Mouse (Mus musculus): ENCODE results near the gene Ets1. TPM values are rescaled to one million over a fixed set of nuclear protein-coding genes. Genes with fewer than 3 reads are reported as not detected.

The Ets1 gene
- polyA plus RNA-seq, 1 experiment, result 6.8 TPM

- Histone ChIP-seq H3K4me1 (ENCODE audit: control insufficient read depth, insufficient read depth, low read length) (no peaks in the 10 kb centered on the region), H3K4me3 (replicated peaks; ENCODE audit: insufficient read depth, low read depth, low read length) (no peak overlapping the region), H3K27me3 (ENCODE audit: control insufficient read depth, insufficient read depth, low read length) (no peaks in the 10 kb centered on the region), H3K27ac (ENCODE audit: insufficient read depth, low read length) (no peak overlapping the region)
- DNase-seq, result no peak
- WGBS, result 84% methylated on average over 7 of the region's 7 CpGs
- TF ChIP-seq POLR2A (IDR thresholded peaks at IDR 0.05; ENCODE audit: borderline replicate concordance, insufficient read depth, low read length), result no peak
Measured at GRCm38 (mm10) chr9:32703976-32704745, 68.1 kb downstream of the Ets1 start.

GRCm38 (mm10) chr9:32705827-32706478 lies 69.9 kb downstream of the Ets1 start:
- DNase-seq, result no peak
- 88% methylated on average over 9 of the region's 9 CpGs for WGBS
- Histone ChIP-seq H3K27ac (ENCODE audit: insufficient read depth, low read length) (no peak overlapping the region), H3K4me1 (ENCODE audit: control insufficient read depth, insufficient read depth, low read length) (no peaks in the 10 kb centered on the region), H3K4me3 (replicated peaks; ENCODE audit: insufficient read depth, low read depth, low read length) (no peak overlapping the region), H3K27me3 (ENCODE audit: control insufficient read depth, insufficient read depth, low read length) (no peaks in the 10 kb centered on the region)
- TF ChIP-seq CTCF (IDR thresholded peaks at IDR 0.05; ENCODE audit: borderline replicate concordance, insufficient read depth, low read depth, low read length), result no peak
- no peak for TF ChIP-seq POLR2A (IDR thresholded peaks at IDR 0.05; ENCODE audit: borderline replicate concordance, insufficient read depth, low read length)

GRCm38 (mm10) chr9:32707436-32707835 lies 71.4 kb downstream of the Ets1 start:
- Histone ChIP-seq H3K27me3 (ENCODE audit: control insufficient read depth, insufficient read depth, low read length) (no peaks in the 10 kb centered on the region), H3K4me3 (replicated peaks; ENCODE audit: insufficient read depth, low read depth, low read length) (no peak overlapping the region), H3K4me1 (ENCODE audit: control insufficient read depth, insufficient read depth, low read length) (no peaks in the 10 kb centered on the region), H3K27ac (ENCODE audit: insufficient read depth, low read length) (no peak overlapping the region)
- no peak for TF ChIP-seq CTCF (IDR thresholded peaks at IDR 0.05; ENCODE audit: borderline replicate concordance, insufficient read depth, low read depth, low read length)
- TF ChIP-seq POLR2A (IDR thresholded peaks at IDR 0.05; ENCODE audit: borderline replicate concordance, insufficient read depth, low read length), result no peak
- WGBS, result 91% methylated on average over 3 of the region's 3 CpGs
- no peak for DNase-seq

- no peak for DNase-seq
- WGBS, result 90% methylated on average over 6 of the region's 6 CpGs
- Histone ChIP-seq H3K4me1 (ENCODE audit: control insufficient read depth, insufficient read depth, low read length) (no peaks in the 10 kb centered on the region), H3K4me3 (replicated peaks; ENCODE audit: insufficient read depth, low read depth, low read length) (no peak overlapping the region), H3K27ac (ENCODE audit: insufficient read depth, low read length) (no peak overlapping the region), H3K27me3 (ENCODE audit: control insufficient read depth, insufficient read depth, low read length) (no peaks in the 10 kb centered on the region)
- TF ChIP-seq CTCF (IDR thresholded peaks at IDR 0.05; ENCODE audit: borderline replicate concordance, insufficient read depth, low read depth, low read length) (no peak), POLR2A (IDR thresholded peaks at IDR 0.05; ENCODE audit: borderline replicate concordance, insufficient read depth, low read length) (no peak)
Measured at GRCm38 (mm10) chr9:32708491-32708890, 72.5 kb downstream of the Ets1 start.

DNA sequence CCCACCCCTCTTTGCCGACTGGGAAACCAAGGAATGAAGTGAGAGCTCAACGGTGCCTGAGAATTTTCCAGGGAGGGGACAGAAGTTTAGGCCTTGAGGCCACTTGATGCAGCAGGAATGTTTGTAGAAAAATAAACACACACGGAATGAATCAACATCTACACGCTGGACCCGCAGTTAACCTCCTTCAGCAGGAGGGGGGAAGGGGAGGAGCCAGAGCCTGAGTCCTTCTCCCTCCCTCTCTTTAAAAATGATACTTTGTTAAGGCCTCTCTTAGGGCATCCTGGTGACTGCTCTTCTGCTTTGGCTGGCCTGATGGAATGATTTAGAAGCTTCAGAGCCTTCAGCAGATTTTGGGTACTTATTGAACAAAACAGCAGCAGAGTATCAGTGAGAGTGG lies 73.3 kb downstream of the Ets1 start:
- 47% methylated on average over 5 of the region's 5 CpGs for WGBS
- no peak for DNase-seq
- Histone ChIP-seq H3K4me3 (replicated peaks; ENCODE audit: insufficient read depth, low read depth, low read length) (no peak overlapping the region), H3K27me3 (ENCODE audit: control insufficient read depth, insufficient read depth, low read length) (no peaks in the 10 kb centered on the region), H3K27ac (ENCODE audit: insufficient read depth, low read length) (no peak overlapping the region), H3K4me1 (ENCODE audit: control insufficient read depth, insufficient read depth, low read length) (no peaks in the 10 kb centered on the region)
- TF ChIP-seq POLR2A (IDR thresholded peaks at IDR 0.05; ENCODE audit: borderline replicate concordance, insufficient read depth, low read length) (no peak), CTCF (IDR thresholded peaks at IDR 0.05; ENCODE audit: borderline replicate concordance, insufficient read depth, low read depth, low read length) (no peak)

DNA sequence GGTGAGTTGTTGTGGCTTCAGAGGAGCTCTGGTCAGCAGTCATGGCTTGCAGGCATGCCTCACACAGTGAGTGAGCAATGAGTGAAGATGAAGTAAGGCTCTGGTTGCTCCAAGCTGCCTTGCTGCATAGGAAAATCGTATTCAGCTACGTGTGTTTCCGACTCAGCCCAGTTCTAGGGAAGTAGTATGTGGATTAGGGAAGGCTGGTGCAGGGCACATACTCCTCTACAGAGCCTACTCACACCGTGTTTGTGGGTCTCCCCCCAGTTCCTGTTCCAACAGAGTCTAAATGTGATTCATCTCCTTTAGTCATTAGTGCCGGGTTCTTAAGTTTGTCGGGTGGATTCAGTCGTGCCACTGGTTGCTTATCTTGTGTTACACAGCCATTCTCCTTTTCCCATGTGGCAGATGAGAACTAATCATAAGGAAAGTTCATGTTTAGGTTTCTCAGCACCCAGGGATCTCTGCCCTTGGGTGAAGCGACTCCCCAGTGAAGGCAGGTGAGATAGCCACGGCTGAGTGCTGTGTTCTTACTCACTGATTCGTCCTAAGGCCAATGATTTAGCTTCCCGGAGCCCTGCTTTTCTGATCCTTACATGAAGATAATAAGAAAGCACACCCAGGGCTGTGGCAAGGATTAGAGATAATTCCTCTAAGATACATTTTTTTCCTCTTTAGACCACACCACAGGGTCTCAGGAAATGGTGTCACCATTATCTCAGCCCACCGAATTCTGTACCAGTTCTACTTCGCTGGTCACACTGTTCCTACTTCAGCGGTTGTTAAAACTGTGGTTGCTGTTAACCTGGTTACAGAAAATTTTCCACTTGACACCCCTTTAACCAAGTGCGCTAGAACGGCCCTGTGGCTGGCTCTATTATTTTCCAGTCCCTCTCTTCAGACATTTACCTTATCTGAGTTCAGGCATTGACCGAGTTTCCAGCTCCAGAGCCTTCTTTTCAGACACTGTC lies 74.0 kb downstream of the Ets1 start:
- no peak for TF ChIP-seq POLR2A (IDR thresholded peaks at IDR 0.05; ENCODE audit: borderline replicate concordance, insufficient read depth, low read length)
- no peak for DNase-seq
- no peak overlapping the region for H3K4me3 ChIP-seq (replicated peaks; ENCODE audit: insufficient read depth, low read depth, low read length)
- H3K27me3 ChIP-seq (ENCODE audit: control insufficient read depth, insufficient read depth, low read length), result no peaks in the 10 kb centered on the region
- H3K4me1 ChIP-seq (ENCODE audit: control insufficient read depth, insufficient read depth, low read length), result no peaks in the 10 kb centered on the region
- 89% methylated on average over 17 of the region's 17 CpGs for WGBS
- H3K27ac ChIP-seq (ENCODE audit: insufficient read depth, low read length), result no peak overlapping the region

GRCm38 (mm10) chr9:32710987-32711652 lies 75.1 kb downstream of the Ets1 start:
- DNase-seq, result no peak
- Histone ChIP-seq H3K4me1 (ENCODE audit: control insufficient read depth, insufficient read depth, low read length) (peaks cover 5% of the 10 kb centered on the region; the same call in 1 of the 2 replicates), H3K27ac (ENCODE audit: insufficient read depth, low read length) (no peak overlapping the region), H3K4me3 (replicated peaks; ENCODE audit: insufficient read depth, low read depth, low read length) (no peak overlapping the region), H3K27me3 (ENCODE audit: control insufficient read depth, insufficient read depth, low read length) (no peaks in the 10 kb centered on the region)
- TF ChIP-seq POLR2A (IDR thresholded peaks at IDR 0.05; ENCODE audit: borderline replicate concordance, insufficient read depth, low read length), result no peak
- no peak for TF ChIP-seq CTCF (IDR thresholded peaks at IDR 0.05; ENCODE audit: borderline replicate concordance, insufficient read depth, low read depth, low read length)
- WGBS, result 76% methylated on average over 12 of the region's 12 CpGs

All from cerebellum, adult 2 months (tissue).